27 mouse cellular contexts compared by ENCODE assay signal in the genomic region with DNA sequence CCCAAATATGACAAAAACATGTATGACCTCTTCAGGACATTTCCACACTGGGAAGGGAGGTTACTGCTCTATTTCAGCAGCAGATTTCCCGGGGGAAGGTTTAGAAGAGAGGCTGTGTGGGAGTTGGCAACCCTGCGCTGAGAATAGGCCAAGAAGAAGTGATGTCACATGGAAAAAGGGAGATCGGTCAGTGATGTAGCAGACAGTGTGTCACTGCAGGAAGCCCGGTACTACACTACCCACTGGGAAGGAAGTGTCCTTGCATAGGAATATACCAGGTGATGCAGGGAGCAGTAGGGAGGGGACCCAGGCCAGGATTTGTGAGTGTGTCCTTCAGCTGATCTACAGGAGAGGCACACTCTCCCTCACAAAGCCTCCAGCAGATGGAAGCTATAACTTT. TPM values are rescaled to one million over a fixed set of nuclear protein-coding genes. Genes with fewer than 3 reads are reported as not detected.
"Had no signal": no experiment of that assay in that cellular context is flagged by ENCODE, and none has a peak within 500 bp of the region (broad histone marks: within the 10 kb centered on the region; RNA-seq: fewer than 3 reads in every experiment).

No protein-coding gene starts in this region.

RNA-seq across cellular contexts. Expression of a gene that starts 4.2 kb away (rescaled TPM):
- total RNA-seq: layer of hippocampus, adult 2 months; layer of hippocampus, postnatal 25 days; left cerebral cortex, adult 2 months; left cerebral cortex, postnatal 10 days; left cerebral cortex, postnatal 4 days; monocyte, adult 5-6 weeks; neutrophil, adult 5-6 weeks had no signal
- polyA plus RNA-seq: kidney, embryonic 14.5 days; kidney, postnatal 0 days; large intestine, adult 2 months; limb, embryonic 12.5 days; limb, embryonic 15.5 days; liver, embryonic 11.5 days; liver, embryonic 14.5 days; liver, postnatal 0 days; lung, embryonic 14.5 days; lung, postnatal 0 days; macrophage; midbrain, embryonic 10.5 days; midbrain, embryonic 13.5 days; midbrain, embryonic 16.5 days; myocyte; neural tube, embryonic 13.5 days; small intestine, adult 2 months; spleen, adult 2 months; stomach, embryonic 16.5 days; thymus, adult 2 months had no signal

RNA-seq across cellular contexts. Expression of a gene that starts 9.5 kb away (rescaled TPM):
- total RNA-seq: layer of hippocampus, adult 2 months; layer of hippocampus, postnatal 25 days; left cerebral cortex, adult 2 months; left cerebral cortex, postnatal 10 days; left cerebral cortex, postnatal 4 days; monocyte, adult 5-6 weeks; neutrophil, adult 5-6 weeks had no signal
- polyA plus RNA-seq: kidney, embryonic 14.5 days; kidney, postnatal 0 days; large intestine, adult 2 months; limb, embryonic 12.5 days; limb, embryonic 15.5 days; liver, embryonic 11.5 days; liver, postnatal 0 days; lung, embryonic 14.5 days; lung, postnatal 0 days; macrophage; midbrain, embryonic 10.5 days; midbrain, embryonic 13.5 days; midbrain, embryonic 16.5 days; myocyte; neural tube, embryonic 13.5 days; small intestine, adult 2 months; spleen, adult 2 months; stomach, embryonic 16.5 days; thymus, adult 2 months had no signal

RNA-seq across cellular contexts. Expression of a gene that starts 20.9 kb away (rescaled TPM):
- total RNA-seq: layer of hippocampus, adult 2 months; layer of hippocampus, postnatal 25 days; left cerebral cortex, adult 2 months; left cerebral cortex, postnatal 10 days; left cerebral cortex, postnatal 4 days; monocyte, adult 5-6 weeks; neutrophil, adult 5-6 weeks had no signal
- polyA plus RNA-seq: kidney, embryonic 14.5 days; kidney, postnatal 0 days; large intestine, adult 2 months; limb, embryonic 12.5 days; limb, embryonic 15.5 days; liver, embryonic 11.5 days; liver, embryonic 14.5 days; liver, postnatal 0 days; lung, embryonic 14.5 days; lung, postnatal 0 days; macrophage; midbrain, embryonic 10.5 days; midbrain, embryonic 13.5 days; midbrain, embryonic 16.5 days; neural tube, embryonic 13.5 days; small intestine, adult 2 months; spleen, adult 2 months; stomach, embryonic 16.5 days had no signal

RNA-seq across cellular contexts. Expression of a gene that starts 35.6 kb away (rescaled TPM):
- total RNA-seq: layer of hippocampus, adult 2 months; layer of hippocampus, postnatal 25 days; left cerebral cortex, adult 2 months; left cerebral cortex, postnatal 10 days; left cerebral cortex, postnatal 4 days; monocyte, adult 5-6 weeks; neutrophil, adult 5-6 weeks had no signal
- polyA plus RNA-seq: kidney, embryonic 14.5 days; kidney, postnatal 0 days; large intestine, adult 2 months; limb, embryonic 12.5 days; limb, embryonic 15.5 days; liver, embryonic 11.5 days; liver, embryonic 14.5 days; liver, postnatal 0 days; lung, embryonic 14.5 days; lung, postnatal 0 days; macrophage; midbrain, embryonic 10.5 days; midbrain, embryonic 13.5 days; midbrain, embryonic 16.5 days; myocyte; neural tube, embryonic 13.5 days; small intestine, adult 2 months; spleen, adult 2 months; stomach, embryonic 16.5 days; thymus, adult 2 months had no signal

RNA-seq across cellular contexts. Expression of a gene that starts 46.5 kb away (rescaled TPM):
- total RNA-seq: layer of hippocampus, adult 2 months; layer of hippocampus, postnatal 25 days; left cerebral cortex, adult 2 months; left cerebral cortex, postnatal 10 days; left cerebral cortex, postnatal 4 days; monocyte, adult 5-6 weeks; neutrophil, adult 5-6 weeks had no signal
- polyA plus RNA-seq: kidney, embryonic 14.5 days; kidney, postnatal 0 days; large intestine, adult 2 months; limb, embryonic 12.5 days; limb, embryonic 15.5 days; liver, embryonic 11.5 days; liver, embryonic 14.5 days; liver, postnatal 0 days; lung, embryonic 14.5 days; lung, postnatal 0 days; macrophage; midbrain, embryonic 10.5 days; midbrain, embryonic 13.5 days; midbrain, embryonic 16.5 days; myocyte; neural tube, embryonic 13.5 days; small intestine, adult 2 months; spleen, adult 2 months; stomach, embryonic 16.5 days; thymus, adult 2 months had no signal
